Mouse (Mus musculus): ENCODE measurements around the gene Spata20.

Gene Spata20

DNA sequence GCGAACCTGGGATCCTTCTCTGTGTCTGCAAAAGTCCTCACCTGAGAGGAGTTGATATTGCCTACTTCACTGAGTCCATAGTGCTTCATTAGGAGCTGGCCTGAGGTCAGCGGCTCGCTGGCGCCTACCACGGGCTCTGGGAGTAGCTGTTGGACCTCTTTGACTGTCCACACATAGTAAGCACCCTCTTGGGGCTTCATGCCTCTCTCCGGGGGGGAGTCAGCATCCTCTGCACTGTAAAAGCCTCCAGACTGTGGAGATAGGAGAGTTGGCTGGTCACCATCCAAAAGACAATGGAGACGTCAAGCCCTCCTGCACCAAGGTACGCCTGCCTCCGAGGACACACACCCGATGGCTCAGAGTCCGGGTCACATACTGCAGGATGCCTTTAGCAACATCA is 3.2 kb downstream of the Spata20 start:
- no peak for DNase-seq (ENCODE audit: low spot score)

DNA sequence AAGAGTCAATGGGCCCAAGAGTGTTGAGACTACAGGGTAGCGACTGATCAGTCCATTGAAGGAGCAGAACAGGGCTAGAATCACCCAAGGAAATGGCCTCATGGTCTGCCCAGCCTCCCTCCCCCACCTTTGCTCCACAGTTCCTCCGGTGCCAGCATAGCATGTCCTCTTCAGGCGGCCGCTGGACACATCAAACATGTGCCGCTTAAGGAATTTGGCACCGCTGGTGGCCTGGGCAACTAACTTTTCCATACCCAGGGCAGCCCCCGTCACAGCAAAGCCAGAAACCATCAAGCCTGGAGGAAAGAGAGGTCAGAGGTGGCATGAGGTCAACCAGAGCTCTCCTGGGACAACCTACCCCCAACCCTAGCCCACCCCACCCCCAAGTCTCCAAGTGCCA is 4.0 kb downstream of the Spata20 start:
- DNase-seq (ENCODE audit: low spot score) = no peak

DNA sequence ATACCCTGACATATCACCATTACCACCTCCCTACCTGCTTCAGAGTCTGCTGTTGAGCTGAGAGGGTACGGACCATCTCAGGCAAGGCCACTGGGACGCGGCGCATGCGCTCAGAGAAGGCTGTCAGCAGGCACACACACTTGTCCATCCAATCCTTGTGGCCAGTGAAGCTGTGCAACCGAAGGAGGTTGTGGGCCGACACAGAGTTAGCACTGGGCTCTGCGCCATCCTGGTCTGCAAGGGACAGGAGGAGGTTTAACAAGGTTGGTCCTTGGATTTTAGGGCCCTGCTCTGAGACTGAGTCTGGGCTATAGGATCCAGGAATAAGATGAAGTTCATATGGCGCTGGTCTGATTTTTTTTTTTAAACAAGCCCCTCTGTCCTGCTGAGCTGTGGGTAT is 5.6 kb downstream of the Spata20 start:
- no peak for DNase-seq (ENCODE audit: low spot score)

DNA sequence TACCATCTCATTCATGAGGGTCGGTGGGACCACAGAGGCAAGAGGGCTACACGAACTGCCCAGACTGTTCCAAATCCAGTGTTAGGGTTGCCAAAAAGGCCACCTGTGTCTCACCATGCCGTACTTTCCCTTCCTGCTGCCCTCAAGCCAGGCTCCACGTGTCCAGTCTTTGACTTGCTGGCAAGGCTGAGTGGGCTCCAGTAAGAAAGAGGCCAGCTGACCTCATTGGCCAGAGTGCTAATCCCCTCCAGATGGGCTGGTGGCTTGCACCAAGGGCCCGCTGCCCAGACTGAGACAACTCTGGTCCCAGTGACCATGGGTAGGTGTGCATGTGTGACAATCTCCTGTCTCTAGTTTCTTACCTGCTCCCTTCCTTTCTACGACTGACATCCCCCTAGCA is 8.3 kb downstream of the Spata20 start:
- no peak for DNase-seq (ENCODE audit: low spot score)

DNA sequence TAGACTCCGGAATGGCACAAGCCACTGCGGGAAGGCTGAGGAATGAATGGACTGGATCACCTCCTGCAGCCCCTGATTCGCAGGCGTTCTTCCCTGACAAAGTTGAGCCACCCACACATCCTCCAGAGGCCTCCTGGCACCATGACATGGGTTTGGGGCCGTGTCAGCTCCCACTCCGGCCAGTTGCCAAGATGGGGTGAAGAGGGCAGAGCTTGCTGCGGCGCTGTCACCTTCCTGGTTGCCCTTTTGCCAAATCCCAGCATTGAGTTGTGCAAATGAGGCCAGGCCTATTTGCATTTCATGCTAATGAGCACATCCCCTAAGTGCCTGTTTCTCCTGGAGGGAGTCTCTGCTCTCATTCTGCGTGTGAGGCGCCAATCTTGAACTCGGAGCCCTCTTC is 10.3 kb downstream of the Spata20 start:
- no peak for DNase-seq (ENCODE audit: low spot score)

DNA sequence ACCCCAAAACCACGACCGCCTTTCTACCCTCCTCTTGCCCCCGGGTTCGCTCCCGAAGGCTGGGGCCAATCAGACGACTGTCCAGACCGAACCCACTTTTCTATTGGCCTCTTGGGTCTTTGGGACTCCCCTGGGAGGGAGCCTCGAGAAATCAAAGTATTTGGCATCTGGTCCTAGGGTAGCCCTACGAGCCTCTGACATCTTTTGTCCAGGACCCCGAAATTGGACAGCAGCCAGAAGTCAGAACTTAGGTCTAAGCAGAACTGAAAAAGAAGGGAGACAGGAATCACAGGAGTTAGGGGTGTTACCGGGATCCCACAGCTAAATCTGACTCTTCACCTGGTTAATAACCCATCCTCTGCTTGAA is 11.5 kb downstream of the Spata20 start:
- no peak for DNase-seq (ENCODE audit: low spot score)

DNA sequence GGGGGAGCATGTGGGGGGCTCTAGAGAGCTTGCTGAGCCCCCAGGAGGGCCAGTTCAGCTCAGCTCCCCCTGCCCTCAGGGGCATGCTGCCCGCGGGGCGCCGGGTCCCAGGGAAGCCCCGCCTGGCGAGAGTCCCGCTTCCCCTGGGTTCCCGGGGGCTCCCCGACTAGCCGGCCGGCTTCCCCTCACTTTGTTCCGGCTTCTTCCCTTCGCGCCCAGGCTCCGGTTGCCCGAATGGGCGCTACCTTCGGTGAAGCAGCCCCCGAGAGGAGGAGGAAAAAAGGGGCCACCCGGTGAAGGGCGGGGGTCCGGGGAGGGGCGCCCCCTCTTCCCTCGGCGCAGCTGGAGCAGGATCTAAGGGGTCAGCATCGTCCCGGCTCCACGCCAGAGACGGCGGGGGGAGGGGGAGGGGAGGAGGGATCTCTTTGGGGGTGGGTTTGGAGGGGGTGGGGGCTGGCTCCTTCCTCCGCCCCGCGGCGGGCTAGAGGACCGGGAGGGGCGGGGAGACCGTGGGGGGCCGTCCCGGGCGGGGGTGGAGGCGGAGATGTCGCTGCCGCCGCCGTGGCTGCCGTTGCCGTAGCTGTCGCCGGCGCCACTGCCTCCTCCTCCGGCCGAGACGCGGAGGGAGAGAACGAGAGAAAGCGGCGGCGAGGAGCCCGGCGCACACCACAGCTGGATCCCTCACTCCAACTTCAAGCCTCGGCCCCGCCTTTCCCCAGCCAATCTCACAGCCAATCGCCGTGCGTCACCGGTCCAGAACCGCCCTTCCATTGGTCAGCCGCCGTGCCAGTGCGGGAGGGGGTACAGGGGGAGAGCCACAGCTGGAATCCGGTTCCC is 12.1 kb downstream of the Spata20 start, which contains the start of gene Cacna1g:
TSS of gene Cacna1g (minus strand) at position 492 of the 837 bp plus-strand sequence.
- peak; percentile 93 for DNase-seq (ENCODE audit: low spot score)

DNA sequence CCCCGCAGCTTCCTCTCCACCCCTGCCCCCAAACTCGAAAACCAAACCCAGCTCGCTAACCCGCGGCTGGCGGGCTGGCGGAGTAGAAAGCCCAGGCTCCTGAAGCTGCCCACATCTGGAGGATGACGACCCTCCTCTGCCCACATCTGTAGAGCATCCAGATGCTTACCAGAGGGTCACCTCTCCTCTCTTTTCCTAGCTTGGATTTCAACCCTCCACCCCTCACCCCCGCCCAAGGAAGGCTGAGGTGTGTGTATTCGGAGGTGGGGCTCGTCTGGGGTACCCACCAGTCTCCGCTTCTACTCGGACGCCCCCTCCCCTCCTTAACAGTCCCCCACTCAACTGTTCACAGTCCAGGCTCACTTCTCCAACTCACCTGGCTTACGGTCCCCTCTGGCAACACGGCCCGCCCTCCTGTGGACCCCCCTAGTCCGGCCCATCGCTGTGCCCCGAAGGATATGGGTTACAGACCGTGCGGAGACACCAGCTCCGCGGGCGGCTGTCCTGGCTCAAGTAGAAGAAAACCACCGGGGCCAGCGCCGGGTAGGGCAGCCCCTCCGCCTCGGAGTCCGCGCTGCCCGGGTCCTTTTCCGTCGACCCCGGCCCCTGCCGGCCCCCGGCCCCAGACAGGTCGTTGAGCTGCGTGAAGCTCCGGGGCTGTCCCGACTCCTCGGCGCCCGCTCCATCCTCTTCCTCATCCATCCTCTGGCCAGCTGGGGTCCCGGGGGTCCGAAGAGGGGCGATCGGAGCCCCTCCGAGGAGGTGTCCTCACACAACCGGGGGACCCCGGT is 12.9 kb downstream of the Spata20 start:
- no peak for DNase-seq (ENCODE audit: low spot score)

DNA sequence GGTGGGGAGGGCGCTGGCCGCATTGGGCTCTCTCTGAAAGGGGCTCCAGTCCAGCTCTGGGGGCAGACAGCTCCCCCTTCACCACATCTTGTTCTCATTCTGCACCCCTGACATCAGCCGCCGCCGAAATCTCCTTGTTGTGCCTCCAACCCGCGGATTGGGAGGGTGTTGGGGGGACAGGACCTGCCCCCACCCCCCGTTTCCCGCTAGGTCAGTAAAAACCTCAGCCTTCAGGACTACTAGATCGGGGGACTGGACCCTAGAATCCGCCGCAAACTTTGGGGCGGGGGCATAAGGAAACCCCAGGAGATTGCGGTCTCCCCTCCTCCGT is 13.4 kb downstream of the Spata20 start:
- peak; percentile 57 for DNase-seq (ENCODE audit: low spot score)

DNA sequence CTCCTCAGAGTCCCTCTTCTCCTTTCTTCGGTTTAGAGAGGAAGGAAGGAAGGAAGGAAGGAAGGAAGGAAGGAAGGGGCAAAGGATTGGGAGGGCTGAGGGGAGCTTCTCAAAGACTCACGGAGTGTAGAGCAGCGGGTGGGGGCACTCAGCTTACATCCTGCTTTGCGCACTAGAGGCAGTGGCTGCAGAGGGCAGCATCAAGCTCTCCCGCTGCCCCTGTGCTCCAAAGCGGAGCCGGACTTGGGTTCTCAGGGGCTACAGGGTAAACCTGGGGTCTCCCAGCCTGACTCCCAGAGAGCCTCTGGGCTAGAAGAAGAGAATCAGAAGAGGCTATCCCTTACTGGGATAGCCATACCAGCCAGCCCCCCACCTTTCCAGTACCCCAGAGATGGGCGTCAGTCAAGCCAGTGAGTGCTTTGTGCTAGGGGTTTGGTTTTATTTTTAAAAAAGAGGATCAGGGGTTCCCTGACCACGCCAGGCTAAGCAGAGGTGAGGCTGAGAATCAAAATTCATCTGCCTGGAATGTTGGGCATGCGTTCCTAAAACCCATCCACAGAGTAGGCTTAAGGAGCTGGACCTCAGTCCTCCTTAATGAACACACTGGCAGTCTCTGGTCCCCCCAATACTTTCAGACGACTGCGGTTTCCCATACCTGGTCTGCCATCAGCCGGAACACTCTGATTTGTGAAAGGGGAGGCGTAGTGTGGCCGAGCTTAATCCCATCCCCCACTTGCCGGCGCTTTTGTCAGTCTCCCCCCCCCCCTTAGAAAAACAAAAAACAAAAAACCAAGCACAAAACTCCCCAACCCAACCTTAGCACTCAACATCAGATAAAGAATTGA is 14.0 kb downstream of the Spata20 start:
- DNase-seq (ENCODE audit: low spot score) = no peak

DNA sequence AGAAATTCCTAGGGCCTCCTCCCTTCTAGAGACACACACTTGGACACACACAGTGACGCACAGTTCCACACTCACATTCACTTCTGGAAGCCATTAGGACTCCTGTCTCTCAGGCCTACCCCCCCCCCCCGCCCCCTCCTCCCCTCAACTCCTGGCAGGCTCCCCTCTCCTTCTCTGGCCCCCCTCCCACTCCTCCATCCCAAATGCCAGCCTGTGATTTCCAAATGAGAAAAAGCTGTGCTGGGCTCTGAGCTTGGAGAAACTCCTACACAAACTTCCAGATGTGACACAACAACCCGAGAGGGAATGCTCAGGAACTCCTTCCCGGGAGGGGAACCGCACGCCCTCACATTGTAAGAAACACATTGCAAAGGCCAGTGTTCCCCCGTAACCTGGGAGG is 15.6 kb downstream of the Spata20 start:
- peak; percentile 79 for DNase-seq (ENCODE audit: low spot score)

DNA sequence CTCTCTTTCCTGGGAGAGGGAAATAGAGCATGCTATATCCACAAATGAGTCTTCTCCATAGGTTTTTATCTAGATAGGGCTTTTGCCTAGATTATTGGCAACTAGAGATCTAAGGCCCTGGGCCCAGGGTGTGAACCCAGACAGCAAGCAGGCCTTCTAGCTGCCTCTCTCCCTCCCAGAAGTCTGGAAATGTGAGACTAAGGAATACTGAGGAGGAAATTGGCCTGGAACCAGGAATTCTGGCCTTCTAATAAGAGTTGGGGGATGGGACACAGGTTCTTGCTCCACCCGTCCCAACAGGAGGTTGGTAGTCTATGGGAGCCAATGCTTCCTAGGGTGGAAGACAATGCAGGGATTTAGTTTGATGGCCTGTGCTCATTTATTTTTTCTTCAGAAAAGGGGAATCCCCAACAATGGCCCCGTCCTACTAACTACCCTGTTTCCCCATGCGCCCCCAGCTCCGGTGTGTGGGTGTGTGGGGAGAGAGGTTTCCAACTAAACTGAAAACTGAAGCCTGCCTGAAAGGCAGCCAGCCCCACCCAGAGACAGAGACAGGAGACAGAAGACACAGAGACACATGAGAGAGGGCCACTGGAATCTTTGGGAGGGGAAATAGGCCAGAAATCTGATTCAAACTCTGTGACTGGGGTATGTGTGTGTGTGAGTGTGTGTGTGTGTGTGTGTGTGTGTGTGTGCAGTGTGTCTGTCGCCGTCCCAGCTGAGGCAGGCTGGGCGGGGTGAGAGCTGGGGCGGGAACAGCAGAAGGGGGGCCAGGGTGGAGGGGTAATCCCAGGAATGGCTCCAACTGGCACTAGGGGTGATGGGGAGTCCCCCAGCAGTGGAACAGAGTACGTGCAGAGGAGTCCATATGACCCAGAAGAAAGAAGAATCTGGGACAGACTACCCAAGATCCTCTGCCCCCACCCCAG is 16.6 kb downstream of the Spata20 start:
- no peak for DNase-seq (ENCODE audit: low spot score)

DNA sequence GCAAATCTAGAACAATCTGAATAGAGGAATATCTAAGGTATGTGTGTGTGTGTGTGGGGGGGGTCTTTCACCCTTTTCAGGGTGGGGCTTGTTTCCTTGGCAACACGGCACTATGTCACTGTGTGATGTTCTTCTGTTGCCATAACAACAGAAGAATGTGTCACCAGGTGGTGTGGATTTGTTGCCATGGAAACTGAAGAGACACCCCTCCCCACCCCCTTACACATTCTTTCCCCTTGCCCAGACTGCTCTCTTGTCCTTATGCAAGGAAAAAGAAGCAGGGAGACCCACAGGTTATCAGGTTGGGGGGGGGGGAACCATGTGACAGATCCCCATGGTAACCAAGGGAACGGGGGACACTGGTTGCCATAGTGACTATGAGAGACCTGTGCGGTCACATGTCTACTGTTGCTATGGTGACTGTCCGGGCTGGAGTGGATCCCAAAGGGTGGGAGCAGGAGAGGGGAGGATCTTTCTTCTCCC is 17.4 kb downstream of the Spata20 start:
- peak; percentile 93 for DNase-seq (ENCODE audit: low spot score)

DNA sequence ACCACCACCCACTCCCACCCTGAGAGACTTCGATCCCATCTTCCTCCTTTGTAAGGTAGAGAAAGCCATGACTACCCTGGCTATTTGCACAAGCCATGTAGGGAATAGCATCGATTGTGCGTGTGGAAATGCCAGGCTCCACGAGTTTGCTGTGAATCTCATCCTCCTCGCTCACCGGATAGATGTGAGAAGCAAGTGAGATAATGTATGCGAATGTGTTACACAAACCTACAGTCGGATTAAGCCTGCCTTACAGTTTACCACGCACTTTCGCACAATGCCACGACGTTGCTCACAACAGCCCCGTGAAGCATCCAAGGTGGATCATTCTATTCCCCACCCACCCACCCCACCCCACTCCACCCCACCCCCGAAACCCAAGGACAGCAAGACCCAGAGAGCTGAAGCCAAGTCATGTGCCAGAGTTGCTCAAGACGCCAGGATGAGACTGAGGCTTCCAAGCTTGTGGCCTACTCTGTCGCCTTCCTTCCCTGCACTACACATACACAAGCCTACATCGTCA is 19.6 kb downstream of the Spata20 start:
- no peak for DNase-seq (ENCODE audit: low spot score)

DNA sequence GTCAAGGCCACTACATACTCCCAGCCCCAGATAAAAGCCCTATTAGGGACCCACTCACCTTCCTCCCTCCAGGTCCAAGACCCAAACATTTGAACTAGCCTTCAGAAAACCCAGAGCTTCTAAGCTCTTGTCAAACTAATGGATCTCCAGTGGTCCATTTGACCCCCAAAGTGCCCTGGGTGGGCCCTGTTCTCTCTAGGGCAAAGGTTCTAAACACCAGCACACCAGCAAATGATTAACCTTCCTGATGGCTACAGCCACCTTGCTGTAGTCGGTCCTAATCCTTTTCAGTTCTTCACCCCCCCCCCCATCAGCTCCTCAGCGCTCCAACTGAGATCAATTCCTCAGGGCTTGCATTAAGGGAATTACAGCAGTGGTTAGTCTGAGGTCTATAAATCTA is 21.8 kb downstream of the Spata20 start:
- DNase-seq (ENCODE audit: low spot score) = no peak

DNA sequence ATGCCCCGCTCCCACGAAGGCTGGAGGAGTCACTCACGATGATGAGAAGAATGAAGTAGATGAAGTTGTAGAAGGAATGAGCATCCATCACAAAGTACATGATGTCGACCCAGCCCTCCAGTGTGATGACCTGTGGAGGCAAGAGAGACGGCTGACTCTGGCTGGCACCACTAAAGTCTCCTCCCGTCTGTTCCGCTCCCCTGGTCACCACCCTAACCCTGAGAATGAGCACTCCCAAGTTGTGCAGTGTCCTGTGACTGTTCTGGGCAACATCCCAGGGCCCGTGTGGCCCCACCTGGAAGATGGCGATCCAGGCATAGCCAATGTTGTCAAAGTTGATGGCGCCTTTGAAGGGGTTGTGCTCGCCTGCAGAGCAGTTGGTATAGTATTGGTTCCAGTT is 24.1 kb downstream of the Spata20 start:
- DNase-seq (ENCODE audit: low spot score) = no peak

DNA sequence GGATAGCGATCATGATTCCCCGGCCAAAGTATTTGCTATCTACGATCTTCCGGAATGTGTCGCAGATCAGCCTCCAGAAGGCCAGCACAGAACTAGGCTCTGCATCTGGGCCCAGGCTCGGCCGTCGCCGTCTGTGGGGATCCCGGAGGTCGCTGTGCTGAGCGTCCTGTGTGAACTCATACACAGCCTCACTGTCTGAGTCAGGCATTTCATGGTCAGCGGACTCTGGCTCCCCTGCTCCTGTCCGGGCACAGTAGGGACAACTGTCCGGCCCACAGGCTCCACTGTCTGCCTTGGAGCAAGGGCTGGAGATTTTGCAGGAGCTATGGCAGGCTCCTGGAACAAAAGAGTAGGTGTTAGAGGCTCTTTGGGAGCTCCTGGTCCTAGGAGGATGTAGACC is 29.0 kb downstream of the Spata20 start:
- DNase-seq (ENCODE audit: low spot score) = no peak

DNA sequence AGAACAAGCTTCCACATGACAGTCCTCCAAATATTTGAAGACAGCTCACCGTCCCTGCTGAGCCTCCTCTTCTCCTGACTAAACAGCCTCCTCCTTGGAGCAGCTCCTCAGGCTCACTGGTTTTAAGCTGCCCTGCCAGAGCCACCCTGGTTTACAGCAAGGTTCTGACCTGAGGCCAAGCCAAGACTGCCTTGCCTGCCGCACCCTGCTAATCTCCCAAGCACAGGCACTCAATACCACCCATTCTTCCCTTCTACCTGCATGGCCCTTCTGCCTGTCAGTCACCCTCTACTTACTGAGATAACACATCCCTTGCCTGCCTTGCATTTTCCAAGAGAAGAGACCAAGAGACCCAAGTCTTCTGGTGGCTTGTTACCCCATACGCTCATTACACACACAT is 29.6 kb downstream of the Spata20 start:
- no peak for DNase-seq (ENCODE audit: low spot score)

DNA sequence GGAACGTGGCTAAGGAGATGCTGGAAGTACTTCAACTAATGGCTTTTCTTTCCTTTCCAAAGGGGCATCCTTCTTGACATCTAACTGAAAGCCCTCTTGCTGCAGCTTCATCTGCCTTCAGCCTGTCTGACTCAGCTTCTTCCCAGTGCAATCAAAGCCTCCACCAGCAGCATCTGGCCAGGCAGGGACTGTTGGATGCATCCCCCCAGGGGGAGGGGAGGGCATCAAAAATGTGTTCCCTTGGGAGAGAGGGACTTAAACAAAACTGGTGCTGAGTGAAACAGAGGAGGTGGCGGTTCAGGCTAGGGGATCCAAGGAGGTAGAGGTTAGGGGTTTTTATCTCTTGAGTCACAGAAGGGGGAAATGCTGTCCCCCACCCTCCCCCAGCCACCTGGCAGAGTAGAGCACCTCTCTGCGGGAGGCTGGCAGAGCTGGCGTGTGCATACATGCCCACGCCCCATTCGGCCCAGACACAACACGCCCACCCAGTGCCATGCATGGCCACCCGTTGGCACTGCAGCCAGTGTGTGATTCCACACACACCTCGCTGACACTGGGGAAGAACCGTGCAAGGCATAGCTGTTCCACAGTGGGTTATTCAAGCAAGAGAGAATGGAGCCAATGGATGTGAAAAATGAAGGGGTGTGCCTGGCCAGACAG is 30.7 kb downstream of the Spata20 start:
- DNase-seq (ENCODE audit: low spot score) = no peak

DNA sequence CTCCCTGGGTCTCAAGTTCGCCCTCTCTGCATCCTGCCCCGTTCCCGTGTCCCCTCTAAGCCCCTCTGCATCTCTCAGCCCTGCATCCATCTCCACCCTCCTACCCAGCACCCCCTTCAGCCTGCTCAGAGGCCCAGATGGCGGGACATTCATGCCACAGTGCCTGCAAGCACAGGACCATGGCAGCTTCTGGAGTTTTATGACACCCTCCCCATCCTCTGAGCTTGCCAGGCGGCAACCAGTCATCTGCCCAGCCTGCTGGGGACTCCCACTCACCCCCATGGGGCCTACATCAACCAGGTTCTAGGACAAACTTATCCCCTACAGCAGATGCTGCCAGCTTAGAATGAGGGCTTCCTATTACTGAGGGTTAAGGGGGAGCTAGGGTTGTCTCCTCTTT is 31.2 kb downstream of the Spata20 start:
- DNase-seq (ENCODE audit: low spot score) = no peak
